Mouse (Mus musculus) frontal cortex, adult (tissue): Measurements from ENCODE around the gene Atp6v1g1.

ENCODE experiments used
- ATAC-seq: cut with Nextera tagmentation; 2 replicates; pipeline ENCODE4 v1.9.2; 2017; ENCODE audit warnings: mild to moderate bottlenecking, moderate library complexity, mixed read lengths; ENCODE audit not compliant: low TSS enrichment

Gene Atp6v1g1

GRCm38 (mm10) chr4:63546441-63547055, 2.0 kb downstream of the Atp6v1g1 start:
- no peak for ATAC-seq

GRCm38 (mm10) chr4:63547799-63548198, 3.2 kb downstream of the Atp6v1g1 start:
- ATAC-seq = 0 out of 2 replicates have a peak, but pooled peaks have one; percentile 10

GRCm38 (mm10) chr4:63548491-63548890, 3.9 kb downstream of the Atp6v1g1 start:
- ATAC-seq = no peak

- no peak for ATAC-seq
Measured at GRCm38 (mm10) chr4:63550908-63551307, 6.3 kb downstream of the Atp6v1g1 start.

GRCm38 (mm10) chr4:63552865-63553264, 8.3 kb downstream of the Atp6v1g1 start:
- ATAC-seq = peak; percentile 54

- no peak for ATAC-seq
Measured at GRCm38 (mm10) chr4:63553789-63554576, 9.4 kb downstream of the Atp6v1g1 start.

GRCm38 (mm10) chr4:63554616-63555015, 10.0 kb downstream of the Atp6v1g1 start:
- no peak for ATAC-seq

- no peak for ATAC-seq
Measured at GRCm38 (mm10) chr4:63555111-63555510, 10.5 kb downstream of the Atp6v1g1 start.

GRCm38 (mm10) chr4:63556665-63557064, 12.1 kb downstream of the Atp6v1g1 start:
- no peak for ATAC-seq

GRCm38 (mm10) chr4:63557124-63558059, 12.8 kb downstream of the Atp6v1g1 start:
- ATAC-seq = peak; percentile 7; the same call in 1 of the 2 replicates

GRCm38 (mm10) chr4:63558407-63559081, 14.0 kb downstream of the Atp6v1g1 start, which contains the start of gene Tmem268:
Gene Tmem268 (plus strand): TSS chr4:63558781.
- peak; percentile 65 for ATAC-seq

- peak; percentile 20 for ATAC-seq
Measured at GRCm38 (mm10) chr4:63559127-63559697, 14.6 kb downstream of the Atp6v1g1 start.

GRCm38 (mm10) chr4:63560079-63560478, 15.5 kb downstream of the Atp6v1g1 start:
- no peak for ATAC-seq

GRCm38 (mm10) chr4:63561861-63562675, 17.5 kb downstream of the Atp6v1g1 start:
- ATAC-seq = no peak

GRCm38 (mm10) chr4:63562742-63563141, 18.2 kb downstream of the Atp6v1g1 start:
- no peak for ATAC-seq

- no peak for ATAC-seq
Measured at GRCm38 (mm10) chr4:63567712-63568390, 23.3 kb downstream of the Atp6v1g1 start.

- ATAC-seq = no peak
Measured at GRCm38 (mm10) chr4:63569322-63569721, 24.8 kb downstream of the Atp6v1g1 start.

- ATAC-seq = no peak
Measured at GRCm38 (mm10) chr4:63570208-63570781, 25.7 kb downstream of the Atp6v1g1 start.

- no peak for ATAC-seq
Measured at GRCm38 (mm10) chr4:63572621-63573020, 28.0 kb downstream of the Atp6v1g1 start.
